Mouse (Mus musculus): ENCODE results near the gene 4930451I11Rik.
A peak's percentile ranks its signal among the peaks of the same experiment; 100 is the strongest.

4930451I11Rik gene

DNA sequence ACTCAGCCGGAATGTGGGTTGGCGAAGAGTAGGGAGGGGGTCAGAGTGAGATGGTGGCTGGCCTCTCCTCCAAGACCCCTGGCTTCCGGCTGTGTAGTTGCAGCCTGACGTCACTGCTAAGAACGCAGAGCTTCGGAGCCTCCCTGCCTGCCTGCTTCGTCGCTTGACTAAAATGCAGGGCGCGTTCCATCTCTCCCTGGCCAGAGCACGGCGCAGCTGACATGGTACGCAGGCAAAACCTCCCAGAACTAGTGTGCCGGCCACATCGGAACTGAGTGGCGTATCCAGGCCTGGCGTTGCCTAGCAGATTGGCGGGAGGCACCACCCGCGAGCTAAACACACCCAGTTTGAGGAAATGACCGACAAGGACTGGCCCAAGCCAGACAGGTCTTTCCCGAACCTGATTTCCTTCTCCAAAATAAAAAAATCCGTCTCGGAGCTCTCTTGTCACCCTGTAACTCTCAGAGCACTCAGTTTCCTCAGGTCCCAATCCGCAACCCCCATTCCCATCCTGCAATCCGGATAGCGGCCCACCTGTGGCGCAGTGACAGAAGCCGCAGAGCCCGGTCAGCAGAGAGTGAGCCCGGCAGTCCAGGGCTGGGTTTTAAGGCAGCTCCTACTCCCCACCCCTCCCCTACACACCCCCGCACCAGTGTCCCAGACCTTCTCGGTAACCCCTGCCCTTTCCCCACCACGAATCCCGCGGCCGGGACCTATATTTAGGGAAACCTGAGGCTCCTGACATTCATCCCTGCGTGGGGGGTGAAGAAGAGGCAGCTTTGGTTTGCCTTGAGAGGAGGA lies 31.8 kb downstream of the 4930451I11Rik start:
- no peak for DNase-seq

DNA sequence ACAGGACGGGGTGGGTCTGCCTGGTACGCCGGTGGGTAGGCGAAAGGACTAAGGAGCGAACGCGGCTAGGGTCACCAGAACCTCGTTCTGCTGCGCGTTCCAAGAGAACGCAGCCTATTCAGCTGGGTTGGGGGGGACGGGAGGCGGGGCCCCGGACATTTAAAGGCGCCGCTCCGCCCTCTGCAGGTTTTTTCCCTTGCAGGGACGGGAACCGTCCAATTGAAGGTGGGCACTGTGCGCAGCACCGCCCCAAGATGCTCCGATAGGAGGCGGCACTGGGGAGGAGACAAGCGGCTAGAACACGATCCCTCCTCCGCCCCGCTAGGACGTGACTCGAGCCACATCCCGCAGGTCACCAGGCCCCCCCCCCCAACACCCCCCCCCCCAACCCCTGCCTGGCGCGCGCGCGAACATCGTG lies 32.4 kb downstream of the 4930451I11Rik start:
- DNase-seq = peak; percentile 98

DNA sequence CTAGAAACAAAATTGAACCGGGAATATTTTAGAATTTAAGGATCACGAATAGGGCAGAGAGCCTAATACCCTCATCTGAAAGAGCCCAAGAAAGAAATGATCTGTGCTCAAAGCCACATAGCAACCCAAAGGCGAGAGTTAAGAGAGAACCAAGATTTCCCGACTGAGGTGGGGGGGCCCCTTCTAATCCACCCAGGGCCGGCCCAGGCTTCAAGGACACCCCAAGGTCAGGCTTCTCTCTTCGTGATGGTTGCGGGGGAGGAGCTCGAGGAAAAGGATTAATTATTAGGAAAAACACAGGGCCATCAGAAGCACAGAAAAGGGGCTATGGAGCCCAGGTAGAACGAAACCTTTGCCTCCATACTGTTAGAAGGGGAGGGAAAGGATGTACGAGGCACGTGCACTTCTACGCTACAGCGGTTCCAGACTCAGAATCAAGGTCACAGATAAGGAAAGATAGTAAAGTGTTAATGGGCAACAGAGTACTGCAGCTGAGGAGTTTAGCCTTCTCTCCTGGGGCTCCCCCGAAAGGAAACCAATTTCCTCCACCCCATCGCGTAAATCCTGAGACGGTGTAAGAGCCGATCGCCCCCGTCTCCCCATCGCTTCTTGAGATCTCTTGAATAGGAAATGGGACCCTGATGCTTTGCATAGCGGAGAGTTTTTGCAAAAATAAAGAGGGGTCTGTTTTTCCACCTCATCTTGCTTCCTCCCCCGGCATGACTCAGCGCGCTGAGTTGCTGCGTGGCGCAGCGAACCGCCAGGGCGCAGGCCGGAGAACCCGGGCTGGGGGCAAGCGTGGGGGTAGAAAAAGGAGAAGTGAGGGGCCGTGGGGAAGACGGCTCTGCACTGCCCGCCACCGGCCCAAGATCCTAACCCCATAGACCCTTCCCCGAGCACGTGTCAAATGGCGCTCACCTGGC lies 33.1 kb downstream of the 4930451I11Rik start:
- no peak for DNase-seq

DNA sequence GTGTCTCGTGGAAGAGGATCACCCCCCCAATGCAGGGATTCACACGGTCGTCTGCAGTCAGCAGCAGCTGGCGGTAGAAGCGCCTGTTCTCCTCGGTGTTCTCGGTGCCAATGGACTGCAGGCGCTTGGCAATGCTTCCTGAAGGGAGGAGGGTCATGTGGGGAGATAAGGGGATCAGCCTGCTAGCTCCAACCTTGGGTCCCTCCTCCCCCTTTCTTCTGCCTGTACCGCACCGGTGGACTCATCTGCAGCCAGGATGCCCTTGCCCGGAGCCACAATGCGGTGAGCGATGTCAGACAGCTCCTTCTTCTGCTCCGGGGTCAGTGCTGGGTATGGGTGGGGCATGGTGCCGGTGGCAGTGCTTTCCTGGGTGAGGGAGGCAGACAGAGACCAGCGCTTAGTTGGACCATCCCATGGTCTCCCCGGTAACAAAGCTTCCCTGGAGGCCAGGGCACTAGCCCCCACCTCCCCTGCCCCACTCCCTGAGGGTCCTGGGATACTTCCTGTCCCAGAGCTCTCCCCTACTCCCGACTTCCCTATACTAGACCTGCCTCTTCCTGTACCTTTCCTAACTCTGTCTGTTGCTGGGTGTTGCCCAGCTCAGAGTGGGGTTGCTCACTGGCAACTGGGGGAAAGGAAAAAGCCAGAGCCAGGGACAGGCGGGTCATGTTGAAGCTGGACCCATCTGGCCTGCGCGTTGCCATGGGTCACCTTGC lies 33.9 kb downstream of the 4930451I11Rik start, which contains the start of gene Fam57b:
Fam57b (plus strand) TSS at position 258 of the 716 bp plus-strand sequence.
- no peak for DNase-seq

DNA sequence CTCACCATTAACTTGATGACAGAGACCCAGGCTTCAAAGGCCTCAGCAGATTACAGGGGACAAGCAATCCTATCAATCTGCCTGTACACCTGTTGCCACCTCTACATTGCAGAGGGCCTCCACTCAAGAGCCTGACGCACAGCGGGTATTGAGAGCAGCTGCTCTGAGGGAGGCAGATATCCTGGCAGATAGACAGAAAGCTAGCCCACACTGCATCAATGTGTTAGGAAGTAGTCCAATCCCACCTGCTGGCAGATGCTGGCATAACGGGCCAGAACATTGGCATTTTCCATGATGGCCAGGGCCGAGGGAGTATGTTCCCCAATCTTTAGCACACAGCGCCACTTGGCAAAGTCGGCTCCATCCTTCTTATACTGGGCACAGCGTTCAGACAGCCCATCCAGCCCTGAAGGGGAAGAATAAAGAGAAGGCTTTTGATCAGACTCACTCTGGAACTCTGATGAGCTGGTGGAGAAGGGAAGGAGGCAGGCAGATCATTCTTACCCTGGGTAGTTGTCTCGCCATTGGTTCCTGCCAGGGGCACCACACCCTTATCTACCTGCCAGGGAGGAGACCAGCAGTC lies 35.0 kb downstream of the 4930451I11Rik start:
- DNase-seq = no peak

DNA sequence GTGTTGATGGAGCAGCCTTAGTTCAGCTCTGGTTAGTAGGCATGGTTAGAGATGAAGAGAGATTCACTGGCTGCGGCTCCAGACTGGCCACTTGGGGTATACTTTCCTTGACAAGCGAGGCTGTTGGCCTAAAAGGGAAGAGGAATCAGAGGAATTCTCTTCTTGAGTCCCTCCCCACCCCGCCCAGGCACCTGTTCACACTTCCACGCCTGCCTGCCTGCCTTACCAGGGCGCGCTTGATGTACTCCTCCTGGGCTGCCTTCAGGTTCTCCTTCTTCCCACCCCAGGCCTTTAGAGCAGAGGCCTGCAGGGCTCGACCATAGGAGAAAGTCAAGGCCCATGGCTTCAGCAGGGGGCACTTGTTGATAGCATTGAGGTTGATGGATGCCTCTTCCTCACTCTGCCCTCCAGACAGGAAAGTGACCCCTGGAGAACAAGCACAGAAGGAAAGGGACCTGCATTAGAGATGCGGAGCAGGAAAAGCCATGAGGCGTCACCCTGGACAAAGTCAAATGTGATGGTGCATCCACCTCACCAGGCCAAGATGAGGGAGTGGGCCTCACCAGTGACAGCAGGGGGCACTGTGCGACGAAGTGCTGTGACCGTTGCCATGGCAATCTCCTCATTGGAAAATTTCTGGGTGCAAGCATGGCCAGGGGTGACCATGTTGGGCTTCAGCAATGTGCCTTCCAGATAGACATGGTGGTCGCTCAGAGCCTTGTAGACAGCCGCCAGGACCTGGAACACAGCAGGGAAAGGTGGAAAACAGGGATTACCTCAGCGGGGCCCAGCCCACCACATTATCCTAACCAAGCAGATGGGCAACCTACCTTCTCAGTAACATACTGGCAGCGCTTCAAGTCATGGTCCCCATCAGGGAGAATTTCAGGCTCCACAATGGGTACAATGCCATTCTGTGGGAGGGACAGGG lies 35.8 kb downstream of the 4930451I11Rik start:
- no peak for DNase-seq

DNA sequence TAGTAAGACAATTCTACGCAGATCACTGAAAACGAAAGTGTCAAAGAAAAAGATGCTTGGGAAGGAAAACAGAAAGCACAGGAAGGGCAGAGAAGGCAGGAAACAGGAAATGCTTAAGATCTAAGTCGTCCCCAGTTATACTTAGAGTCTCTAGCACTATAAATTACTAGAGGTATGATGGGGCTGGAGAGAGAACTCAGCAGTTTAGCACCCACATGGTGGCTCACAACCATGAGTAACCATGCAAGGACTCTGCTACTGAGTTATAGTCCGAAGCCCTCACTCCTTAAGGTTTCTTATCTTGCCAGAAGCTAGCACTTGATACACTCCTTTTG lies 37.2 kb downstream of the 4930451I11Rik start:
- no peak for DNase-seq

DNA sequence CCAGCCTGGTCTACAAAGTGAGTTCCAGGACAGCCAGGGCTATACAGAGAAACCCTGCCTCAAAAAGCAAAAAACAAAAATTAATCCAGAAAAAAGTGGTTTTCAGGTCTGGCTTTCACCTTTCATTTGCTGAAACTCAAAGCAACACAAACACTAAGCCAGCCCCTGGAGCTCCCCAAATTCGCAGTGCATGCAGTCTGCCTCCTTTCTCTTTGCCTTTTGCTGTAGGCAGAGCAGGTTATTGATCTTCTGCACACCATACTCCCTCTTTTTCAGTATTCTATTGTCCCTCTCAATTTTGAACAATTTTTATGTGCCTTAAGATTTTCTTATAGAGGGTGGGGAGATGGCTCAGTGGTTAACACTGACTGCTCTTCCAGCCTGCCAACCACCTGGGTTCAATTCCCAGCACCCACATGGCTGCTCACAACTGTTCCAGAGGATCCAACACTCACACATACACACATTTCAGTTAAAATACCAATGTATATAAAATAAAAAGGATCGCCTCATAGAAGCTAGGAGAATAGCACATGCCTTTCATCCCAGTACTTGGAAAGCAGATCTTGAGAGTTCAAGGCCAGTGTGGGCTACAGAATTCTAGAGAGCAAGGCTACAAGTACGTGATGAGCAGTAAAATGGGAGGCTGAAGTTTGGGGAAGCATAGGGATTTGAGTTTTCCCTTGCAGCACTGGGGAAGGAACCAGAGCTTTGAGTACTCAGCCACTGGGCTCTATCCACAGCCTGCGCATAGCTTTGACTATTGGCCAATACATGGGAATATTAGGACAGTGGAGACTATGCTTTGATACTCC lies 37.8 kb downstream of the 4930451I11Rik start:
- no peak for DNase-seq

DNA sequence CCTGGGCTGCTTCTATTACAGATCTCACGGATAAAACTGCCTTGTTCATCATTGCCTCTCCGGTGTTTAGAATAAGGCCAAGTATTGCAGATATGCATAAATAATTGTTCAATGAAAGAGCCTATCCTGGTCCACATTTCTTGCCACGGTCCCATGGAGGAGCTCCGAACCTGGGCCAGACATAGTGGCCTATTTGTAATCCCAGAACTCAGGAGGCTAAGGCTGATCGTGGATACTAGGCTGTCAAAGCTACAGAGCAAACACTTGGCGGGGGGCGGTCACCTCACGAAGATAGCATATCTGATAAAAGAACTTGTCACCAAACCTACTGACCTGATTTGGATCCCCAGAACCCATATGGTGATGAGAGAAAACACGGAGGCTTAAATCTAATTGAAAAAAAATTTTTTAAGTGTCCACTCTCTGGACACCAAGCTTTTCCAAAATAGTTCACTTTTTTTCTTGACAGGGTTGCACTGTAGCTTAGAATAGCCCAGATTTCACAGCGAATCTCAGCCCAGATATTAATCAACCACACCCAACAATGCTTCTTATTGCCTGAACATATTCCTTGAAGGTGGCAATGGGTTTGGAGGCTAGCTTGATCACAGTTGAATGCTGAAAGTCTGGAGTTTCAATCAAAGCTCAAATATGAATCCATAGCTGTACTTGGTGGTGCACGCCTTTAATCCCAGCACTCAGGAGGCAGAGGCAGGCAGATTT lies 38.6 kb downstream of the 4930451I11Rik start:
- no peak for DNase-seq

DNA sequence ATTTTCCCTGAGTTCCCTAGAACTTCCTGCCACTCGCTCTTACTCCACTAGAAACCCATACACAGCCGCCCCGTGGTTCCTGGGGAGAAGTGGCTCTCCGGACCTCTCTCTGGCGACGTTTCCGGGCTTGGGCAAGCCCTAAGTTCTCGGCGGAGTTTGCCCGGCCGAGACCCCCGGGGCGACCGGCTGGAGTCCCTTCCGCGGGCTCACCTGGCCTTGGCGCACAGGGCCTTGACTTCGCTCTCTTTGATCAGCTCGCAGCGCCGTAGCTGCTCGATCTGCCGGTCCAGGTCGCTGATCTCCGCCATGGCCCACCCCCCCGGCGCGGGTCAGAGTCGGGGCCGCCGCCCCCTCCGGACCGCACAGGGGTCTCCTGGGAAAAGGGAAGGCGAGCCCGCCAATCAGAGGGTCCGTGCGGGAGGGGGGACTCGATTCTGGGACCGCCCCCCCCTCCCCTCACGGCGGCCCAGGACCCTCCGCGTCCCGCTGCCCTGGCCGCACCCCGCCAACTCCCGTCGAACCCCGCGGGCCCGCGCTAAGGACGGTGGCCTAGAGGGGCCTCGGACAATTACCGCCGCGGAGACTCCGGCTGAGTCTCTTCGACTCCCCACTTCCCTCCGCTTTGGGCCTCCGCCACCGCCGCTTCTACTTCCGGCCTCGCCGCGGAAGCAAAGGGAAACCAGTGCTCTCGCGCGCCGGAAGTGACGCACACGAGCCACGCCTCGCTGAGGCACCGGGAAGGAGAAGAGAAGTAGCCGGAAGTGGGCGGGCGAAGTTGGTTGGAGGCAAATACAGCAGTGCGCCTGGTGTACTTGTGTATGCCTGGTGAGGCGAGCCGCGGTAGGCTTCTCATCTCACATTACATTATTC lies 39.4 kb downstream of the 4930451I11Rik start, which contains the start of gene Ppp4c:
Ppp4c (minus strand) TSS at position 646 of the 870 bp plus-strand sequence.
- DNase-seq = peak; percentile 99

DNA sequence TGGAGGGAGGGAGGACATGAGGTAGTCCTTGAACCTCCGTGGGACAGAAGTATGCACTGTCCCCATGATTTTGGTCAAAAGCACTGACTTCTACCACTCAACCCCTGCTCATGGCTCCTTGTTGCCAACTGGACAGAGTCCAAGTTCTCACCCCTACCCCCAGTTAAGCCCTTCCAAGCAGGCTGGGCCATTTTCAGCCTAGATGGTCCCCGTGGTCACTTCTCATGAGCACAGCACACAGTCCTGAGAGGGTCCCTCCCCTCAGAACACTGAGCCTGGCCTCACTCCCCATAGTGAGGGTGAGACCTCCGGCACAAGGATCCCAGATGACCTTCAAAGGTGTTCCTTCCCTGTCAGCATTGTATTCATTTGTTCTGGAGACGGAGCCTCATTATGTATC lies 42.3 kb downstream of the 4930451I11Rik start:
- DNase-seq = no peak

DNA sequence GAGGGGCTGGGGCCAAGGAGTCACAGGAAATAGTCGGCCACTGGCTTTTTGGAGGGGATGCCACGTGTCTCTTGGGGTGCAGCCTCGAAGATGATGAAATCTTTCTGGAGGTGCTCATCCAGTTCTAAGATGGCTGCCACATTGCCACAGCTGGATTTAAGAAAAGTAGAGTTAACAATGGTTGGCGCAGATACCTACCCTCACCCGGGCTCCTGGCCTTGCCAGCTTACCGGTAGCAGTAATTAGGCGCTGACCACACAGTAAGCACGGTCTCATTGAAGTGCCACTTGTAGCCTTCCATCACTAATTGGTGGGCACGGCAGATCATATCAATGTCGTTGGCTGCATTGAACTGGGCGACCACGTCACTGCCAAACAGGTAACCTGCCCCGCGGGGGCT lies 45.3 kb downstream of the 4930451I11Rik start:
- DNase-seq = no peak

DNA sequence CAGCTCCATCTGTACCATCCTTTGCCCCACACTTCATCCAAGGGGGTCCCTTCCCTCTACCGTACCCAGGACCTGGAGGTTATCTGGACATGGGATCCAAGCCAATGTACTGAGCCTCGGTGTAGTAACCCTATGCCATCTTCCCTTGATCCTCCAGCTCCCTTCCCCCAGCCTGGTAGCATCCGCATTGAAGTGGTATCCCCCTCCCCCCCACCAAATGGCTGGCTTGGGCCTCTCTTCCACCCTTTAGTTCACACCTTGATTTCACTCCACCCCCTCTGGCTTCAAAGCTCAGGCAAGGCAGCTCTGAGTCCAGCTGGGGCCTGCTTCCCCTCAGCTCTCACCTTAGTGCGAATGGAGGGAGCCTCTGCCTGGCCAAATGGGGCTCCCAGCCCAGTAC lies 46.4 kb downstream of the 4930451I11Rik start:
- no peak for DNase-seq

DNA sequence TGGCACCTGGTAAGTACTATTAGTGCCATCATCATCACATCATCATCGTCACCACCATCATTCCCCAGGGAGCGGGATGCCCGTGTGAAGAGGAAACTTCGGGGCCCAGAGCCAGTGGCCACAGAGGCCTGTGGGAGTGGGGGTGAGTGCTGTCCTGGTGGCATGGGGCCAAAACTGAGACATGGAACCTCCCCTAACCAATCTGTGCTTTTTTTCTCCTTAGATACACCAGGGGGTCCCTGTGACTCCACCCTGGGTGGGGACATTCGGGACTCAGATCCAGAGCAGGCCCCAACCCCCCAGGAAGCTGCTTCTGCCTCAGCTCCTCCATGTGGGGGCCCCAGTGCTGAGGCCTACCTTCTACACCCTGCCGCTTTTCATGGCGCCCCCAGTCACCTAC lies 47.0 kb downstream of the 4930451I11Rik start:
- DNase-seq = no peak

DNA sequence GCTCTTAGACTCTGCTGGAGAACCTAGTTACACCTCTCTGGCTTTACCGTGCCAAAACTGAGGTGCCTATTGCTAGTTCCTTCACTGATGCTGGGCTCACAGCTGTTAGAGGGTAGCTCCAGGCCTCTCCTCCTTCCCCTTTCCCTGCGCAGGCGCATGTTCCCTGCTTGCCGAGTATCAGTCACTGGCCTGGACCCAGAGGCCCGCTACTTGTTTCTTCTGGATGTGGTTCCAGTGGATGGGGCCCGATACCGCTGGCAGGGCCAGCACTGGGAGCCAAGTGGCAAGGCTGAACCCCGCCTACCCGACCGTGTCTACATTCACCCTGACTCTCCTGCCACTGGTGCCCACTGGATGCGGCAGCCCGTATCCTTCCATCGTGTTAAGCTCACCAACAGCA lies 48.7 kb downstream of the 4930451I11Rik start:
- no peak for DNase-seq

DNA sequence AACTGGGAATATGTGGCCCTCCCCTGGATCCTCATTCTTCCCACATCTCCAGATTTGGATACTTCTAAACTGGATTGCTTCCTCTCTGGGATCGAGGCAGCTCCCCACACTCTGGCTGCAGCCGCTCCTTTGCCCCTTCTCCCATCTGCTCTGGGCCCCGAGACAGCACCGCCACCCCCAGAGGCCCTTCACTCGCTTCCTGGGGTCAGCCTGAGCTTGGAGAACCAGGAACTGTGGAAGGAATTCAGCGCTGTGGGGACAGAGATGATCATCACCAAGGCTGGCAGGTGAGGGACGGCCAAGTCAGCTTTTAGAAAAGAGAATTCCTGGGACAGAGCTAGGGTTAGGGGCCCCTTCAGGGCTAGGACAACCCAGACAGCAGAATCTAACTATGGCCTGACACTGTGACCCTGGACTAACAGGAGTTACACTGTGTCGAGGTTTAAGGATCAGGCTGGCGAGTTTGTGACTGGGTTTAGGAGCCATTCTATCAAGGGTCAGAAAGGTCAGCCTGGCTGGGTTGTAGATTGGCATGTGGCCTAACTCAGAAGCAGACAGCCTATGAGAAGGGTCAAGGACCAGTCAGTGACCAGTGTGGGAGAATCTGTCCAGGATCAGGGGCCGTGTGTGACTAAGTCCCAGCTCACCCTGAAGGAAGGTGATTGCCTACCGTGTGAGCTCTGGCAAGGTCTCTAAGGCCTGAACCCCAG lies 49.6 kb downstream of the 4930451I11Rik start:
- DNase-seq = no peak

DNA sequence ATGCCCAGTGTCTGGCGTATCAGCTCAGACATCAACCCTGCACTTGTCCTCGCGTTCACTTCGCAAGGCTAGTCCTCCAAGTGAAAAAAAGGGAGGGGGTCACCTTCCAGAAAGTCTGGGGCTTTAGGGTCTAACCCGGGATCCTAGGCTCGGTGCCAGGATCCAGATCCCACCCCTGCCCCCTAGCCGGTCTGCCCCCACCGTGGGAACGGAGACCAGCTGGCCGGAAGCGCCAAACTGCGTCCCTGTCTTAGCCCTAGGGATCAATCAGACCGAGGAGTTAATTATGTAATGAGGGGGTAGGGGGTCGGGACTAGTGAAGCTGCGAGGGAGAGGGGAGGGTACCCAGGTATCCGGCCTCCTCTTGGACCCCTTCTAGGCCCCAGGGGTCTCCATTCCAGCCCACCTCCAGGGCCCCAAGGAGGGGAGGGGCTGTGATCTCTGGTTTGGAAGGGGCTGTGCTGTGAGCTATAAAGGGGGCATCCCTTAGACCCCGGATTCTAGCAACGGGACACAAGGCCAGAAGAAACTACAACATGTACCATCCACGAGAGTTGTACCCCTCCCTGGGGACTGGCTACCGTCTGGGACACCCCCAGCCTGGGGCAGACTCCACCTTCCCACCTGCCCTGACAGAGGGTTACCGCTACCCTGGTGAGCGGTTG lies 50.3 kb downstream of the 4930451I11Rik start, which contains the start of gene Tbx6:
Tbx6 (plus strand) TSS at position 513 of the 665 bp plus-strand sequence.
- DNase-seq = peak; percentile 47
